Mouse (Mus musculus): ENCODE data around the gene Gid8. TPM values are rescaled to one million over a fixed set of nuclear protein-coding genes. Genes with fewer than 3 reads are reported as not detected.
A peak's percentile ranks its signal among the peaks of the same experiment; 100 is the strongest.

The Gid8 gene
- polyA plus RNA-seq, 1 experiment = 78.5 TPM

DNA sequence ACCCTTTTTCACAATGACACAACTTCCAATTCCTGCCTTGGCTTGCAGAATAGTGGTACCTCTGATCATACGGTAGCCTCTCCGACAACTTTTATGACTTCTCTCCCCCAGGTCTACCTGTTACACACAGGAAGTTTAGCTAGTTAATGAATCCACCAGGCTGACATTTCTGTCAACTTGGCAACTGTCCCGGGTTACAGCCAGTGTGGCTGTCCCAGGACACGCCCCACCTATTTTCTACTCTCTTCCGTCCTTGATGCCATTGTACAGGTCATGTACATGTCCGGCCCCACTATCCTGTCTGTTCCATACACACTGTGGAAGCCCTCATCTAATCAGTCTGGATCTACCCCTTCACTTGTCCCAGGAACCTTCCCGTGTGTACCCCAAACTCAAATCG lies 5.3 kb upstream of the Gid8 start:
- Histone ChIP-seq H3K9ac (ENCODE audit: low read depth, poor library complexity, severe bottlenecking) (peak overlapping the region; percentile 97), H3K4me3 (ENCODE audit: low read depth, low read length) (peak overlapping the region; percentile 29), H3K4me1 (ENCODE audit: control insufficient read depth, insufficient read depth, low read length) (peaks cover 4% of the 10 kb centered on the region), H3K36me3 (ENCODE audit: control insufficient read depth, insufficient read depth, low read length, poor library complexity, severe bottlenecking) (peaks cover 42% of the 10 kb centered on the region), H3K9me3 (replicated peaks; ENCODE audit: control insufficient read depth, insufficient read depth, low read length, poor library complexity, severe bottlenecking) (no peaks in the 10 kb centered on the region), H3K27ac (ENCODE audit: insufficient read depth, low read length) (peak overlapping the region; percentile 91), H3K27me3 (ENCODE audit: control insufficient read depth, insufficient read depth, low read length, poor library complexity, severe bottlenecking) (no peaks in the 10 kb centered on the region)
- no peak for TF ChIP-seq EP300 (IDR thresholded peaks at IDR 0.05; ENCODE audit: insufficient read depth, low read depth, low read length)
- TF ChIP-seq CTCF (IDR thresholded peaks at IDR 0.05; ENCODE audit: low read depth, low read length) = no peak
- no peak for TF ChIP-seq POLR2A (IDR thresholded peaks at IDR 0.05; ENCODE audit: insufficient read depth, low read length)

DNA sequence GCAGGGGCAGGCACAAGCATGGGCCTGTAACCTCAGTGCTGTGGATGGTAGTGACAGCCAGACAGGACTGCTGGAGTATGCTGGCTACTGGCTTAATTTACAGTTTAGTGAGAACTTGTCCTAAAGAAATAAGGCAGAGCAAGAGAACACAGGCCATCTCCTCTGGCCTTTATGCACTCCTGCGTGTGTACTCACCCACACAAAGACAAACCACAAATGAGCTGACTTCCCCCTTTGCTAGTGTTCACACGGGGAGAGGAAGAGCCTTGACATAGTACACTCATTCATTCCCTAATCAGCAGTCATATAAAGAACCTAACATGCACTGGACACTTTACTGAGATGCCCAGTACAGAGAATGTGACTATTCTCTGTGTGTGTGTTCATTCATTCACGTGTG lies 4.9 kb upstream of the Gid8 start:
- H3K4me1 ChIP-seq (ENCODE audit: control insufficient read depth, insufficient read depth, low read length) = peaks cover 4% of the 10 kb centered on the region

DNA sequence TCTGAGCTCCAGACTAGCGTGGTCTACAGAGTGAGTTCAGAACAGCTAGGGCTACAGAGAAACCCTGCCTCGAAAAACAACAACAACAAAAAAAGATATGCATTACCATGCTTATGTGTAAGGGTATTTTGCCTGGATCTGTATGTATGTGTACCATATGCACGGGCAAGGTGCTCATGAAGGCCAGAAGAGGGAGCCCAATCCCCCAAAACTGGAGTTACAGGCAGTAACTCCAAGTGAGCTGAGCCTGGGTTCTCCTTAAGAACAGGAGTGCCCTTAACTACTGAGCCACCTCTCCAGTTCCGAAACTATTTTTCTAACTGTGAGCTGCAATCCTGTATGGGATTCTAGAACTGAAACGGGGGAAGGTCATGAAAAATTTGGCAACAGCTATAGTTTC lies 3.9 kb upstream of the Gid8 start:
- H3K9ac ChIP-seq (ENCODE audit: low read depth, poor library complexity, severe bottlenecking) = peak overlapping the region; percentile 97

More for the DNA sequence above, 4.9 kb upstream of the Gid8 start:
- Histone ChIP-seq H3K36me3 (ENCODE audit: control insufficient read depth, insufficient read depth, low read length, poor library complexity, severe bottlenecking) (peaks cover 42% of the 10 kb centered on the region), H3K4me3 (ENCODE audit: low read depth, low read length) (peak overlapping the region; percentile 29), H3K27me3 (ENCODE audit: control insufficient read depth, insufficient read depth, low read length, poor library complexity, severe bottlenecking) (no peaks in the 10 kb centered on the region), H3K27ac (ENCODE audit: insufficient read depth, low read length) (peak overlapping the region; percentile 91), H3K9me3 (replicated peaks; ENCODE audit: control insufficient read depth, insufficient read depth, low read length, poor library complexity, severe bottlenecking) (no peaks in the 10 kb centered on the region), H3K9ac (ENCODE audit: low read depth, poor library complexity, severe bottlenecking) (peak overlapping the region; percentile 97)
- TF ChIP-seq CTCF (IDR thresholded peaks at IDR 0.05; ENCODE audit: low read depth, low read length) (no peak), POLR2A (IDR thresholded peaks at IDR 0.05; ENCODE audit: insufficient read depth, low read length) (no peak), EP300 (IDR thresholded peaks at IDR 0.05; ENCODE audit: insufficient read depth, low read depth, low read length) (no peak)

DNA sequence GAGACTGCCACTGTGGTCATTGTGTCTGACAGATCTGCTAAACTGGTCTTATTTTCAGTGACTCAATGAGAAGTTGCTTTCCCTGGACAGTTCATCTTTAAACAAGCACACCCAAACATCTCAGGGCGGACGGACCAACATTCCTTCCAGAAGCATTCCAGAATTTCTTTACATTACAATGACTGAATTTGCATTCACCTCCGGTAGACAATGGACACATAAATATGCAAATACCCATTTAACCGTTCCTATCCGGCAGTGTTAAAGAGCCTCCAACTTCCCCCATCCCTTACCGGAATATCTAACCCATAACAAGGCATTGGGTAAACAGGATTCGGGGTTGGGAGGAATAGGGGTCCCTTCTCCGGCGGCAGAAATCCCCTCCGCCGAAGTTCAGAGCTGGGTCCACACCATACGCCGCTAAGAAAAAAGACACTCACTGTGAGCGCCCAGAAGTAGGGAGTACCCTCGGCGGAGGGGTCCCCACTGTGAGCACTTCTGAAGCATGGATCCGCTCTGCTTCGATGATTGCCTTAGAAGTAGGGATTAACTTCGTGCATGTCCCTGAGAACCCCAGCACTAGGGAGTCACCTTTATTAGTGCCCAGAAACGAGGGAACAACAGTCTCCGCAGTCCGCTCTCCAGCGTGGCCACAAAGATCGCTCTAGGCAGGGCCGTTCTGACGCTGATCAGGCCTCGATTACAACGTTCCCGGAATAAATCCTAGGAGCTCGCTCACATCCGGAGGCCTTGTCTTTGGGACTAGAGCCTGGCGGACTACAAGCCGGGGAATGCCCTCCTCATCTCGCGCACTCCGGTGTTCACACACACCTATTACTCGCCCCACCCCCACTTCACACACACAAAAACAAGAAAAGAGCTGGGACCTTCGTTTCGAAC lies 644 bp upstream of the Gid8 start:
- Histone ChIP-seq H3K9me3 (replicated peaks; ENCODE audit: control insufficient read depth, insufficient read depth, low read length, poor library complexity, severe bottlenecking) (no peaks in the 10 kb centered on the region), H3K4me1 (ENCODE audit: control insufficient read depth, insufficient read depth, low read length) (peaks cover 5% of the 10 kb centered on the region), H3K36me3 (ENCODE audit: control insufficient read depth, insufficient read depth, low read length, poor library complexity, severe bottlenecking) (peaks cover 52% of the 10 kb centered on the region), H3K27me3 (ENCODE audit: control insufficient read depth, insufficient read depth, low read length, poor library complexity, severe bottlenecking) (no peaks in the 10 kb centered on the region), H3K9ac (ENCODE audit: low read depth, poor library complexity, severe bottlenecking) (peak overlapping the region; percentile 97), H3K4me3 (ENCODE audit: low read depth, low read length) (peak overlapping the region; percentile 96), H3K27ac (ENCODE audit: insufficient read depth, low read length) (peak overlapping the region; percentile 99)
- peak; percentile 71; the same call in 1 of the 2 replicates for TF ChIP-seq EP300 (IDR thresholded peaks at IDR 0.05; ENCODE audit: insufficient read depth, low read depth, low read length)
- no peak for TF ChIP-seq CTCF (IDR thresholded peaks at IDR 0.05; ENCODE audit: low read depth, low read length)

More for the DNA sequence above, 3.9 kb upstream of the Gid8 start:
- TF ChIP-seq POLR2A (IDR thresholded peaks at IDR 0.05; ENCODE audit: insufficient read depth, low read length) (no peak), CTCF (IDR thresholded peaks at IDR 0.05; ENCODE audit: low read depth, low read length) (peak; percentile 46), EP300 (IDR thresholded peaks at IDR 0.05; ENCODE audit: insufficient read depth, low read depth, low read length) (no peak)
- Histone ChIP-seq H3K4me1 (ENCODE audit: control insufficient read depth, insufficient read depth, low read length) (peaks cover 4% of the 10 kb centered on the region), H3K27me3 (ENCODE audit: control insufficient read depth, insufficient read depth, low read length, poor library complexity, severe bottlenecking) (no peaks in the 10 kb centered on the region), H3K36me3 (ENCODE audit: control insufficient read depth, insufficient read depth, low read length, poor library complexity, severe bottlenecking) (peaks cover 42% of the 10 kb centered on the region), H3K9me3 (replicated peaks; ENCODE audit: control insufficient read depth, insufficient read depth, low read length, poor library complexity, severe bottlenecking) (no peaks in the 10 kb centered on the region), H3K27ac (ENCODE audit: insufficient read depth, low read length) (peak overlapping the region; percentile 91), H3K4me3 (ENCODE audit: low read depth, low read length) (peak overlapping the region; percentile 35)

DNA sequence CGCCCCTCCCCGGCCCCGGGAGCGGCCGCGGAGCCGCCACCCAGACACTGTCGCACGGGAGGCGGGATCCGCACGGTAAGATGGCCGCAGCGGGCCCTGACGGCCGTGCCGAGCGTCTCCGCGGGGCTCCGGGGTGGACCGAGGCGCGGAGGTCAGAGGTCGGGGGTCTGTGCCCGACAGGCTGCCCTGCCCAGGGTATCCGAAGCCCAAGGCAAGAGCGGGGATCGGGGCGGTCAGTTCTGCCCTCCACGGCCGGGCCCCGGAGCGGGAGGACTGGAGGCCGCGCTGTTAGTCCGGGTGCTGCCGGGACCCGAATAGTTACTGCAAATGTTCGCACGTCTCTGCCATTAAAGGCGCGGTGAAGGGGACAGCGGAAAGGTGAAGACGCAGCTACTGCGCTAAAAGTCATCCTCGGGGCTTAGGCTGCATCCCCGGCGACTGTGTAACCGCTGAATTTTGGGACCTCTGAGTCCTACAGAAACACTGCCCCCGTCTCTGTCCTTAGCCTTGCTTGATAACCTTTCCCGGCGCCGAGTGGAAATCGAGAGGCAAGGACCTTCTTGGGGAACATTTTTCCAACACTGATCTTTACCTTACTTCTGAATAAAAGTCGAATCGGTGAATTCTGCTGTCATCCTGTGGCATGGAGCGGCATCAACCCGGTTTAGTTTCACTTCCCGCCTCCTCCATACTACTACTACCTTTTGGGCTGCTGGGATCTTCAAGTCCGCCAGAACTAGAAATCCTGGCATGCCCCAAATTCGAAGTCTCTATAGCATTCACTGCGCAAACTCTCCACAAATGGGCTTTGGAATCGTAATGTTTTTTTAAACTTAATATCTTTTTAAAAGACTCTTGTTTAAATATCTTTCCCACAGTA lies 599 bp downstream of the Gid8 start:
- TF ChIP-seq CTCF (IDR thresholded peaks at IDR 0.05; ENCODE audit: low read depth, low read length) = no peak
- no peak for TF ChIP-seq EP300 (IDR thresholded peaks at IDR 0.05; ENCODE audit: insufficient read depth, low read depth, low read length)
- TF ChIP-seq POLR2A (IDR thresholded peaks at IDR 0.05; ENCODE audit: insufficient read depth, low read length) = no peak
- Histone ChIP-seq H3K27me3 (ENCODE audit: control insufficient read depth, insufficient read depth, low read length, poor library complexity, severe bottlenecking) (no peaks in the 10 kb centered on the region), H3K27ac (ENCODE audit: insufficient read depth, low read length) (peak overlapping the region; percentile 86), H3K4me3 (ENCODE audit: low read depth, low read length) (peak overlapping the region; percentile 88), H3K9ac (ENCODE audit: low read depth, poor library complexity, severe bottlenecking) (peak overlapping the region; percentile 97), H3K36me3 (ENCODE audit: control insufficient read depth, insufficient read depth, low read length, poor library complexity, severe bottlenecking) (peaks cover 47% of the 10 kb centered on the region), H3K9me3 (replicated peaks; ENCODE audit: control insufficient read depth, insufficient read depth, low read length, poor library complexity, severe bottlenecking) (no peaks in the 10 kb centered on the region), H3K4me1 (ENCODE audit: control insufficient read depth, insufficient read depth, low read length) (peaks cover 3% of the 10 kb centered on the region)

All from ES-Bruce4 (cell line).